Mouse (Mus musculus) ES-Bruce4 (cell line): ENCODE data around the gene Tdrd12. TPM values are rescaled to one million over a fixed set of nuclear protein-coding genes. Genes with fewer than 3 reads are reported as not detected.
"Not testable (repeated sequence)": the region's sequence is repeated elsewhere in the genome, so short reads cannot be mapped to it uniquely, and the experiment has no call there.

Source experiments
- H3K27ac ChIP-seq: 2 replicates; pipeline ENCODE4 v1.5.1; 2012; ENCODE audit warnings: low read length, inconsistent platforms; ENCODE audit not compliant: insufficient read depth
- H3K27me3 ChIP-seq: 2 replicates; pipeline ENCODE4 v1.6.1; 2012; ENCODE audit warnings: mild to moderate bottlenecking, low read length, inconsistent platforms; ENCODE audit not compliant: control insufficient read depth, poor library complexity, insufficient read depth, severe bottlenecking
- H3K36me3 ChIP-seq: 2 replicates; pipeline ENCODE4 v1.6.1; 2012; ENCODE audit warnings: inconsistent platforms, mild to moderate bottlenecking, low read length, moderate library complexity; ENCODE audit not compliant: control insufficient read depth, poor library complexity, insufficient read depth, severe bottlenecking
- H3K4me1 ChIP-seq: one replicate; pipeline ENCODE4 v1.8.1; 2011; ENCODE audit warnings: low read length; ENCODE audit not compliant: control insufficient read depth, insufficient read depth
- H3K4me3 ChIP-seq: 2 replicates; pipeline ENCODE4 v1.5.1; 2011; ENCODE audit warnings: low read depth, mild to moderate bottlenecking, low read length
- H3K9ac ChIP-seq: 2 replicates; pipeline ENCODE4 v1.6.1; 2012; ENCODE audit warnings: low read depth, mild to moderate bottlenecking, inconsistent platforms; ENCODE audit not compliant: poor library complexity, severe bottlenecking
- H3K9me3 ChIP-seq: replicated peaks from 2 replicates; pipeline ENCODE4 v1.6.1; 2012; ENCODE audit warnings: mild to moderate bottlenecking, low read length, inconsistent platforms; ENCODE audit not compliant: control insufficient read depth, poor library complexity, insufficient read depth, severe bottlenecking
- CTCF ChIP-seq: IDR thresholded peaks from one replicate; pipeline ENCODE4 v1.8.1; 2011; ENCODE audit warnings: low read depth, low read length
- EP300 ChIP-seq: IDR thresholded peaks from 2 replicates; pipeline ENCODE4 v1.6.1; 2011; ENCODE audit warnings: low read depth, low read length; ENCODE audit not compliant: insufficient read depth
- POLR2A ChIP-seq: IDR thresholded peaks from one replicate; pipeline ENCODE4 v1.8.1; 2011; ENCODE audit warnings: low read length; ENCODE audit not compliant: insufficient read depth
- polyA plus RNA-seq: library from polyadenylated mRNA; stranded (reverse); fragments of >200 nt; gene quantifications from 2 replicates; pipeline ENCODE4 v1.2.4, GENCODE M21; 2011; ENCODE audit warnings: low read depth; ENCODE audit not compliant: missing spikeins, insufficient read depth, insufficient read length

Tdrd12 gene
- polyA plus RNA-seq, 1 experiment, result 75.1 TPM

GRCm38 (mm10) chr7:35535750-35536512 lies 1.6 kb downstream of the Tdrd12 start:
- H3K27me3 ChIP-seq, result no peaks in the 10 kb centered on the region
- H3K9ac ChIP-seq, result 0 out of 2 replicates have a peak overlapping the region, but pooled peaks have one; percentile 15
- H3K4me1 ChIP-seq, result peaks cover 1% of the 10 kb centered on the region
- TF ChIP-seq CTCF (no peak), EP300 (no peak), POLR2A (no peak)
- H3K9me3 ChIP-seq, result no peaks in the 10 kb centered on the region
- H3K27ac ChIP-seq, result peak overlapping the region; percentile 48; the same call in 1 of the 2 replicates
- no peaks in the 10 kb centered on the region for H3K36me3 ChIP-seq
- peak overlapping the region; percentile 44 for H3K4me3 ChIP-seq

GRCm38 (mm10) chr7:35530544-35530943 lies 7.0 kb downstream of the Tdrd12 start:
- Histone ChIP-seq H3K9me3 (peaks cover 31% of the 10 kb centered on the region), H3K36me3 (peaks cover 15% of the 10 kb centered on the region)
- not testable (repeated sequence) for H3K4me3 ChIP-seq, H3K27ac ChIP-seq, H3K27me3 ChIP-seq, H3K9ac ChIP-seq, H3K4me1 ChIP-seq
- TF ChIP-seq EP300, result 0 out of 2 replicates have a peak, but pooled peaks have one; percentile 13

- TF ChIP-seq POLR2A (no peak), EP300 (no peak), CTCF (no peak)
- Histone ChIP-seq H3K4me1 (no peaks in the 10 kb centered on the region), H3K36me3 (peaks cover 15% of the 10 kb centered on the region), H3K9me3 (peaks cover 31% of the 10 kb centered on the region), H3K27ac (peak overlapping the region; percentile 96), H3K4me3 (no peak overlapping the region), H3K9ac (no peak overlapping the region), H3K27me3 (no peaks in the 10 kb centered on the region)
Observed at GRCm38 (mm10) chr7:35530026-35530425, 7.5 kb downstream of the Tdrd12 start.

GRCm38 (mm10) chr7:35526795-35527194 lies 10.8 kb downstream of the Tdrd12 start:
- H3K36me3 ChIP-seq, result peaks cover 24% of the 10 kb centered on the region
- TF ChIP-seq CTCF, result no peak
- TF ChIP-seq POLR2A, result no peak
- no peak for TF ChIP-seq EP300
- H3K27ac ChIP-seq, result no peak overlapping the region
- no peaks in the 10 kb centered on the region for H3K4me1 ChIP-seq
- no peak overlapping the region for H3K9ac ChIP-seq
- H3K27me3 ChIP-seq, result no peaks in the 10 kb centered on the region
- H3K9me3 ChIP-seq, result peaks cover 31% of the 10 kb centered on the region
- no peak overlapping the region for H3K4me3 ChIP-seq

GRCm38 (mm10) chr7:35501995-35502394 lies 35.5 kb downstream of the Tdrd12 start:
- no peaks in the 10 kb centered on the region for H3K9me3 ChIP-seq
- H3K27me3 ChIP-seq, result no peaks in the 10 kb centered on the region
- no peaks in the 10 kb centered on the region for H3K4me1 ChIP-seq
- H3K9ac ChIP-seq, result no peak overlapping the region
- H3K36me3 ChIP-seq, result peaks cover 22% of the 10 kb centered on the region
- no peak overlapping the region for H3K4me3 ChIP-seq
- no peak overlapping the region for H3K27ac ChIP-seq
- no peak for TF ChIP-seq POLR2A
- TF ChIP-seq CTCF, result peak; percentile 54
- TF ChIP-seq EP300, result no peak

- H3K9me3 ChIP-seq, result no peaks in the 10 kb centered on the region
- no peaks in the 10 kb centered on the region for H3K4me1 ChIP-seq
- peaks cover 17% of the 10 kb centered on the region for H3K36me3 ChIP-seq
- no peak overlapping the region for H3K9ac ChIP-seq
- H3K27me3 ChIP-seq, result no peaks in the 10 kb centered on the region
- H3K27ac ChIP-seq, result no peak overlapping the region
- H3K4me3 ChIP-seq, result no peak overlapping the region
- TF ChIP-seq EP300 (no peak), CTCF (no peak), POLR2A (no peak)
Observed at GRCm38 (mm10) chr7:35497516-35497915, 40.0 kb downstream of the Tdrd12 start.
